Mouse (Mus musculus): ENCODE results near the gene Syt5. TPM values are rescaled to one million over a fixed set of nuclear protein-coding genes. Genes with fewer than 3 reads are reported as not detected.

Gene Syt5
- polyA plus RNA-seq (2014; fragmentation: Illumina TruSeq; extraction: RNeasy Lipid Tissue Mini Kit (QIAGEN cat#74804); ENCODE audit: low read depth, low replicate concordance) = not detected

GRCm38 (mm10) chr7:4547221-4547641 lies at the start of gene Syt5:
Syt5 (minus strand) TSS chr7:4547541.

GRCm38 (mm10) chr7:4532005-4532729 lies 15.2 kb downstream of the Syt5 start, which contains the start of gene Dnaaf3:
Dnaaf3 (minus strand) TSS chr7:4532453.

GRCm38 (mm10) chr7:4524212-4524922 lies 23.0 kb downstream of the Syt5 start, which contains the start of gene Tnni3:
Tnni3 (minus strand) TSS chr7:4524229.

GRCm38 (mm10) chr7:4516332-4517050 lies 30.9 kb downstream of the Syt5 start, which contains the start of gene Tnnt1:
Tnnt1 (minus strand) TSS chr7:4516382.

GRCm38 (mm10) chr7:4501558-4502397 lies 45.6 kb downstream of the Syt5 start, which contains the start of gene Ppp1r12c:
Ppp1r12c (minus strand) TSS chr7:4501680.

Other genes with a start within 250 kb of the Syt5 start
- gene Ncr1, start 209.8 kb downstream of the Syt5 start, polyA plus RNA-seq (2014; fragmentation: Illumina TruSeq; extraction: RNeasy Lipid Tissue Mini Kit (QIAGEN cat#74804); ENCODE audit: low read depth, low replicate concordance) = 0.64 TPM
- not detected for gene Gp6, start 149.8 kb downstream of the Syt5 start, polyA plus RNA-seq (2014; fragmentation: Illumina TruSeq; extraction: RNeasy Lipid Tissue Mini Kit (QIAGEN cat#74804); ENCODE audit: low read depth, low replicate concordance)
- gene Rdh13, start 101.9 kb downstream of the Syt5 start, polyA plus RNA-seq (2014; fragmentation: Illumina TruSeq; extraction: RNeasy Lipid Tissue Mini Kit (QIAGEN cat#74804); ENCODE audit: low read depth, low replicate concordance) = 2.8 TPM
- gene Eps8l1, start 86.9 kb downstream of the Syt5 start, polyA plus RNA-seq (2014; fragmentation: Illumina TruSeq; extraction: RNeasy Lipid Tissue Mini Kit (QIAGEN cat#74804); ENCODE audit: low read depth, low replicate concordance) = 0.11 TPM
- 6.8 TPM for gene Ppp1r12c, start 45.9 kb downstream of the Syt5 start, polyA plus RNA-seq (2014; fragmentation: Illumina TruSeq; extraction: RNeasy Lipid Tissue Mini Kit (QIAGEN cat#74804); ENCODE audit: low read depth, low replicate concordance)
- gene Tnnt1, start 31.2 kb downstream of the Syt5 start, polyA plus RNA-seq (2014; fragmentation: Illumina TruSeq; extraction: RNeasy Lipid Tissue Mini Kit (QIAGEN cat#74804); ENCODE audit: low read depth, low replicate concordance) = 1.3 TPM
- not detected for gene Tnni3, start 23.3 kb downstream of the Syt5 start, polyA plus RNA-seq (2014; fragmentation: Illumina TruSeq; extraction: RNeasy Lipid Tissue Mini Kit (QIAGEN cat#74804); ENCODE audit: low read depth, low replicate concordance)
- gene Dnaaf3, start 15.1 kb downstream of the Syt5 start, polyA plus RNA-seq (2014; fragmentation: Illumina TruSeq; extraction: RNeasy Lipid Tissue Mini Kit (QIAGEN cat#74804); ENCODE audit: low read depth, low replicate concordance) = not detected
- gene Ptprh, start 56.5 kb upstream of the Syt5 start, polyA plus RNA-seq (2014; fragmentation: Illumina TruSeq; extraction: RNeasy Lipid Tissue Mini Kit (QIAGEN cat#74804); ENCODE audit: low read depth, low replicate concordance) = not detected
- gene Tmem86b, start 83.9 kb upstream of the Syt5 start, polyA plus RNA-seq (2014; fragmentation: Illumina TruSeq; extraction: RNeasy Lipid Tissue Mini Kit (QIAGEN cat#74804); ENCODE audit: low read depth, low replicate concordance) = 34.6 TPM
- 10.9 TPM for gene Ppp6r1, start 111.5 kb upstream of the Syt5 start, polyA plus RNA-seq (2014; fragmentation: Illumina TruSeq; extraction: RNeasy Lipid Tissue Mini Kit (QIAGEN cat#74804); ENCODE audit: low read depth, low replicate concordance)
- 0.87 TPM for gene Hspbp1, start 137.5 kb upstream of the Syt5 start, polyA plus RNA-seq (2014; fragmentation: Illumina TruSeq; extraction: RNeasy Lipid Tissue Mini Kit (QIAGEN cat#74804); ENCODE audit: low read depth, low replicate concordance)
- gene Brsk1, start 143.1 kb upstream of the Syt5 start, polyA plus RNA-seq (2014; fragmentation: Illumina TruSeq; extraction: RNeasy Lipid Tissue Mini Kit (QIAGEN cat#74804); ENCODE audit: low read depth, low replicate concordance) = not detected
- gene Tmem150b, start 177.7 kb upstream of the Syt5 start, polyA plus RNA-seq (2014; fragmentation: Illumina TruSeq; extraction: RNeasy Lipid Tissue Mini Kit (QIAGEN cat#74804); ENCODE audit: low read depth, low replicate concordance) = not detected
- gene Kmt5c, start 192.6 kb upstream of the Syt5 start, polyA plus RNA-seq (2014; fragmentation: Illumina TruSeq; extraction: RNeasy Lipid Tissue Mini Kit (QIAGEN cat#74804); ENCODE audit: low read depth, low replicate concordance) = 1.4 TPM
- gene Cox6b2, start 205.6 kb upstream of the Syt5 start, polyA plus RNA-seq (2014; fragmentation: Illumina TruSeq; extraction: RNeasy Lipid Tissue Mini Kit (QIAGEN cat#74804); ENCODE audit: low read depth, low replicate concordance) = not detected
- gene Fam71e2, start 223.8 kb upstream of the Syt5 start, polyA plus RNA-seq (2014; fragmentation: Illumina TruSeq; extraction: RNeasy Lipid Tissue Mini Kit (QIAGEN cat#74804); ENCODE audit: low read depth, low replicate concordance) = not detected
- not detected for gene Il11, start 235.3 kb upstream of the Syt5 start, polyA plus RNA-seq (2014; fragmentation: Illumina TruSeq; extraction: RNeasy Lipid Tissue Mini Kit (QIAGEN cat#74804); ENCODE audit: low read depth, low replicate concordance)
- gene Tmem190, start 235.4 kb upstream of the Syt5 start, polyA plus RNA-seq (2014; fragmentation: Illumina TruSeq; extraction: RNeasy Lipid Tissue Mini Kit (QIAGEN cat#74804); ENCODE audit: low read depth, low replicate concordance) = not detected
- gene Tmem238, start 242.1 kb upstream of the Syt5 start, polyA plus RNA-seq (2014; fragmentation: Illumina TruSeq; extraction: RNeasy Lipid Tissue Mini Kit (QIAGEN cat#74804); ENCODE audit: low read depth, low replicate concordance) = 1.1 TPM
- 18.8 TPM for gene Rpl28, start 245.3 kb upstream of the Syt5 start, polyA plus RNA-seq (2014; fragmentation: Illumina TruSeq; extraction: RNeasy Lipid Tissue Mini Kit (QIAGEN cat#74804); ENCODE audit: low read depth, low replicate concordance)

All from liver, adult 10 weeks (tissue).